Mouse (Mus musculus) heart, adult 2 months (tissue): ENCODE measurements around the gene Zfp879.
A peak's percentile ranks its signal among the peaks of the same experiment; 100 is the strongest.

Source experiments
- CTCF ChIP-seq: fragments of 200-600 bp; IDR thresholded peaks from 2 replicates; pipeline ENCODE4 v1.8.1; 2022; ENCODE audit warnings: antibody characterized with exemption, mild to moderate bottlenecking, moderate library complexity
- EP300 ChIP-seq: fragments of 200-500 bp; IDR thresholded peaks from 2 replicates; pipeline ENCODE4 v1.6.1; 2011; ENCODE audit warnings: low read depth, low read length, control low read depth; ENCODE audit not compliant: insufficient read depth
- POLR2A ChIP-seq: fragments of 200-500 bp; IDR thresholded peaks from 2 replicates; pipeline ENCODE4 v1.6.1; 2011; ENCODE audit warnings: mild to moderate bottlenecking, low read depth, low read length, control low read depth; ENCODE audit not compliant: insufficient read depth

GRCm38 (mm10) chr11:50827010-50827953, 14.1 kb downstream of the Zfp879 start, which contains the start of gene Zfp354c:
- TF ChIP-seq POLR2A (peak; percentile 83), CTCF (no peak), EP300 (0 out of 2 replicates have a peak, but pooled peaks have one; percentile 18)
